Mouse (Mus musculus) megakaryocyte, embryonic 14.5 days (primary cell): Measurements from ENCODE around the gene Fam221b. TPM values are rescaled to one million over a fixed set of nuclear protein-coding genes. Genes with fewer than 3 reads are reported as not detected.

ENCODE experiments used
- H3K27me3 ChIP-seq: replicated peaks from 2 replicates; pipeline ENCODE3; 2012; ENCODE audit warnings: inconsistent platforms
- H3K36me3 ChIP-seq: replicated peaks from 2 replicates; pipeline ENCODE3; 2012; ENCODE audit warnings: low read length, inconsistent platforms, mixed read lengths
- H3K4me1 ChIP-seq: 2 replicates; pipeline ENCODE4 v1.6.1; 2012; ENCODE audit warnings: inconsistent platforms
- H3K4me3 ChIP-seq: replicated peaks from 2 replicates; pipeline ENCODE3; 2012; ENCODE audit warnings: moderate library complexity, mild to moderate bottlenecking, inconsistent platforms
- H3K9me3 ChIP-seq: 2 replicates; pipeline ENCODE4 v1.6.1; 2012; ENCODE audit warnings: inconsistent platforms
- FLI1 ChIP-seq: IDR thresholded peaks from 2 replicates; pipeline ENCODE4 v1.6.1; 2012; ENCODE audit warnings: low read length, inconsistent platforms, mixed read lengths
- GATA1 ChIP-seq: IDR thresholded peaks from 3 replicates; pipeline ENCODE4 v1.6.1; 2012; ENCODE audit warnings: mixed read lengths, low read length, inconsistent platforms, borderline replicate concordance
- polyA plus RNA-seq: library from polyadenylated mRNA; stranded (reverse); fragments of >175 nt; gene quantifications from 2 replicates; pipeline ENCODE4 v1.2.3, GENCODE M21; 2012; ENCODE audit warnings: low replicate concordance; ENCODE audit not compliant: insufficient read depth

Gene Fam221b
- polyA plus RNA-seq = 0.29 TPM in 1 of 2 replicates, not detected in the other

GRCm38 (mm10) chr4:43668782-43669427, at the start of gene Fam221b, which contains the start of gene Tmem8b:
Fam221b (minus strand) TSS chr4:43669145.
Tmem8b (plus strand) TSS chr4:43668971.
- peaks cover 24% of the 10 kb centered on the region for H3K4me1 ChIP-seq
- H3K27me3 ChIP-seq = peaks cover 45% of the 10 kb centered on the region
- H3K9me3 ChIP-seq = no peaks in the 10 kb centered on the region
- peak within 1 kb of the TSS; percentile 92 for H3K4me3 ChIP-seq
- no peaks in the 10 kb centered on the region for H3K36me3 ChIP-seq
- TF ChIP-seq GATA1 (no peak), FLI1 (no peak)

DNA sequence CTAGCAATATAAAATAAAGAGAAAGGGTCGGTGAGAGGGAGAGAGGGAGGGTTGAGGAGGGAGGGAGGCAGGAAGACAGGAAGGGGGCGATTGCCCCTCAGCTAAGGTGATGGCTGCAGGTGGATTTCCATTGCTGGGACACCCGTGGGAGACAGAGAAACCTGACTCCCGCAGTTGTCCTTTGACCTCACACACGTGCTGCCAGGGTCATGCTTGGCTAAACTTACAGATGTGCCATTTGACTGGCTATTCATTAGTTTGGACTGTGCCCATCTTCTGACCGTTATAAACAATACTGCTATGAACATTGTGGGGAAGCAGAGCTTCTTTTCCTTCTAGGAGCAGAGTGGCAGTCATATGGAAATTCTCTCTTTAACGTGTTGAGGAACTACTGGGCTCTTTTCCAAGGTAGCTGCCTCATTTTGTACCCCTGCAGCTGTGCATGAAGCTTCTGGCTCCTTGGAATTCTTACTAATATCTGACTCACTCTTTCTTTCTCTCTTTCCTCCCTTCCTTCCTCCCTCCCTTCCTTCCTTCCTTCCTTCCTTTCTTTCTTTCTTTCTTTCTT, 44.8 kb upstream of the Fam221b start:
- Histone ChIP-seq H3K9me3 (peaks cover 5% of the 10 kb centered on the region), H3K4me1 (peaks cover 6% of the 10 kb centered on the region; the same call in 1 of the 2 replicates), H3K4me3 (no peak overlapping the region), H3K27me3 (peaks cover 48% of the 10 kb centered on the region), H3K36me3 (no peaks in the 10 kb centered on the region)
- no peak for TF ChIP-seq FLI1
- no peak for TF ChIP-seq GATA1

GRCm38 (mm10) chr4:43711821-43712220, 42.9 kb upstream of the Fam221b start:
- no peaks in the 10 kb centered on the region for H3K9me3 ChIP-seq
- H3K36me3 ChIP-seq = no peaks in the 10 kb centered on the region
- peaks cover 56% of the 10 kb centered on the region for H3K27me3 ChIP-seq
- H3K4me3 ChIP-seq = no peak overlapping the region
- no peak for TF ChIP-seq GATA1
- TF ChIP-seq FLI1 = no peak
- peaks cover 6% of the 10 kb centered on the region; the same call in 1 of the 2 replicates for H3K4me1 ChIP-seq

- H3K9me3 ChIP-seq = no peaks in the 10 kb centered on the region
- TF ChIP-seq GATA1 (no peak), FLI1 (no peak)
- no peaks in the 10 kb centered on the region; the same call in 1 of the 2 replicates for H3K4me1 ChIP-seq
- peaks cover 63% of the 10 kb centered on the region for H3K27me3 ChIP-seq
- no peak within 1 kb of the TSS for H3K4me3 ChIP-seq
- H3K36me3 ChIP-seq = no peaks in the 10 kb centered on the region
Measured at GRCm38 (mm10) chr4:43709869-43710268, 40.9 kb upstream of the Fam221b start, which contains the start of gene Olfr71. Olfr71 (minus strand) TSS chr4:43710255.

DNA sequence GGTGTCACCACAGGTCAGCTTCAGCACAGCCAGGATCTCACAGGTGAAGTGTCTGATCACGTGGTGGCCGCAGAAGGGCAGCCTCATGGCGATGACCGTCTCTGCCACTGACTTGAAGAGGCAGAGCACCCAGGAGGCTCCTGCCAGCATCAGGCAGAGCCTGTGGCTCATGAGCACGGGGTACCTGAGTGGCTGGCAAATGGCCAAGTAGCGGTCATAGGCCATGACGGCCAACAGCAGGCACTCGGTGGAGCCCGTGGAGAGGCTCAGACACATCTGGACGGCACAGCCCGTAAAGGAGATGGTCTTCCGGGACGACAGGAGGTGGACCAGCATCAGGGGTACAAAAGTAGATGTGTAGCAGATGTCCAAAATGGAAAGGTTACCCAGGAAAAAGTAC, 37.0 kb upstream of the Fam221b start:
- TF ChIP-seq FLI1 (no peak), GATA1 (no peak)
- H3K9me3 ChIP-seq = no peaks in the 10 kb centered on the region
- no peaks in the 10 kb centered on the region; the same call in 1 of the 2 replicates for H3K4me1 ChIP-seq
- peaks cover 62% of the 10 kb centered on the region for H3K27me3 ChIP-seq
- H3K4me3 ChIP-seq = peak overlapping the region; percentile 38
- no peaks in the 10 kb centered on the region for H3K36me3 ChIP-seq

DNA sequence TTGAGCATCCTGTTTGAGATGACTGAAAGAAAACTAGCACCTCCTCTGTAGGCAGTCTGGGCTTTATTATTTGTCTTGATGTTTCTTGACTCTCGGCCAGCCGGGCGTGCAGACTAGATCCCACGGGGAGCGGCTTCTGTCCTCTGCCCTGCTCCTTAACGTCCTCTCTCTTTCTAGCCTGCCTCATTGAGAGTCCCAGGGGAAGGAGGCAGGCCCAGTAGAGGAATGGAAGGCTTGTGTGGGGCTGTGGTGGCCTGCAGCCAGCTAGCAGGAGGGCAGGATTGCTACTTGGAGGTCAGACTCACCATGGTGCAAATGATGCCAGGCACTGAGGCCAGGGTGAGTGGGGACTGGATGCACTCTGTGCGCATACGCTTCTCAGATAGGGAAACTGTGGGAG, 34.9 kb upstream of the Fam221b start:
- peaks cover 52% of the 10 kb centered on the region for H3K27me3 ChIP-seq
- no peaks in the 10 kb centered on the region; the same call in 1 of the 2 replicates for H3K4me1 ChIP-seq
- no peaks in the 10 kb centered on the region for H3K9me3 ChIP-seq
- TF ChIP-seq GATA1 (no peak), FLI1 (no peak)
- H3K4me3 ChIP-seq = no peak overlapping the region
- no peaks in the 10 kb centered on the region for H3K36me3 ChIP-seq

GRCm38 (mm10) chr4:43703439-43703838, 34.5 kb upstream of the Fam221b start:
- Histone ChIP-seq H3K9me3 (no peaks in the 10 kb centered on the region), H3K4me1 (no peaks in the 10 kb centered on the region; the same call in 1 of the 2 replicates), H3K27me3 (peaks cover 53% of the 10 kb centered on the region), H3K36me3 (no peaks in the 10 kb centered on the region), H3K4me3 (no peak overlapping the region)
- TF ChIP-seq GATA1 (no peak), FLI1 (no peak)

DNA sequence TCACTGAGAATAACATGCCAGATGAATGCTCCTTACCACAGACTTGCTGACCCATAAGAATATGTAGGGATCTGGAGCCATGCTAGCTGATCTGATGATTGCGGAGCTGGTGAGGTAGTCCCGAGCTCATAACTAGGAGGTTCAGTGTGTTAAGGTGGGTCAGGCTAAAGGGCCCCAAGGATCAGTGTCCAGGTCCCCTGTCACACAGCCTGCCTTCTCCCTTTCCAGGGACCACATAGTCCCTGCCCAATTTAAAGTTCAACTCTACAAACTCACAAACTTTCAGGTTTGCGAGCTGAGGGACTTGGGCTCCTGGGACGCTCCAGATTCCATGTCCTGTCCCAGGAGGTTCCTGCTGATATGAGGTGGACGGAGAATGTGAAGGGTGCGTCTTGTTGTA, 31.8 kb upstream of the Fam221b start, which contains the start of gene Olfr70:
Olfr70 (minus strand) TSS at position 101 of the 400 bp plus-strand sequence.
- Histone ChIP-seq H3K9me3 (no peaks in the 10 kb centered on the region), H3K4me1 (peaks cover 12% of the 10 kb centered on the region), H3K27me3 (peaks cover 48% of the 10 kb centered on the region), H3K4me3 (no peak within 1 kb of the TSS), H3K36me3 (no peaks in the 10 kb centered on the region)
- no peak for TF ChIP-seq FLI1
- no peak for TF ChIP-seq GATA1

DNA sequence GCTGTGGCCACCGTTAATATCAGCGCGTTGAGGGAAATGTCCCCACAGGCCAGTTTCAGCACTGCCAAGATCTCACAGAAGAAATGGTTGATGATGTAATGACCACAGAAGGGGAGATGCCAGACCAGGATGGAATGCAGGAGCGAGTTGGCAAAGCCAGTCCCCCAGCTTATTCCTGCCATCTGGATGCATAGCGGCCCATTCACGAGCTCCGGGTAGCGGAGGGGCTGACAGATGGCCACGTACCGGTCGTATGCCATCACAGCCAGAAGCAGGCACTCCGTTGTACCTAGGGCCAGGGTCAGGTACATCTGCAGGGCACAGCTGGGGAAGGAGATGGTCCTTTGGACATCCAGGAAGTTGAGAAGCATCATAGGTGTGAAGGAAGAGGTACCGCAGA, 27.6 kb upstream of the Fam221b start:
- H3K4me1 ChIP-seq = peaks cover 44% of the 10 kb centered on the region
- TF ChIP-seq GATA1 (no peak), FLI1 (no peak)
- no peak overlapping the region for H3K4me3 ChIP-seq
- no peaks in the 10 kb centered on the region for H3K36me3 ChIP-seq
- no peaks in the 10 kb centered on the region for H3K9me3 ChIP-seq
- peaks cover 36% of the 10 kb centered on the region for H3K27me3 ChIP-seq

- no peak for TF ChIP-seq GATA1
- no peak for TF ChIP-seq FLI1
- Histone ChIP-seq H3K4me3 (no peak overlapping the region), H3K36me3 (no peaks in the 10 kb centered on the region), H3K9me3 (no peaks in the 10 kb centered on the region), H3K27me3 (peaks cover 44% of the 10 kb centered on the region), H3K4me1 (peaks cover 44% of the 10 kb centered on the region)
Measured at GRCm38 (mm10) chr4:43695249-43695671, 26.3 kb upstream of the Fam221b start.
